Mouse (Mus musculus): Measurements from ENCODE around the gene Dock2. TPM values are rescaled to one million over a fixed set of nuclear protein-coding genes. Genes with fewer than 3 reads are reported as not detected.

Gene Dock2
- total and polyA plus RNA-seq, 3 experiments = 79.6 to 151 (median 133) TPM

DNA sequence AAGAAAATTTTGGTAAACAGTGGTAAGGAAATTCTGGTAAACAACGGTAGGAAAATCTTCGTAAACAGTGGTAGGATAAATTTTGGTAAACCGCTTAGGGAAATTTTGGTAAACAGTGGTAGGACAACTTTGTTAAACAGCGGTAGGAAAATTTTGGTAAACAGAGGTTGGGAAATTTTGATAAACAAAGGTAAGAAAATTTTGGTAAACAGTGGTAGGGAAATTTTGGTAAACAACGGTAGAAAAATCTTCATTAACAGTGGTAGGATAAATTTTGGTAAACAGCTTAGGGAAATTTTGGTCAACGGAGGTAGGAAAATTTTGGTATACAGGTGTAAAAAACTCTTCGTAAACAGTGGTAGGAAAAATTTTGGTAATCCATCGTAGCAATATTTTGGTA, 101.9 kb downstream of the Dock2 start:
- no peak for TF ChIP-seq TCF12 (IDR thresholded peaks at IDR 0.05; ENCODE audit: low read depth, low read length)
- TF ChIP-seq ZMIZ1 (IDR thresholded peaks at IDR 0.05; ENCODE audit: low read depth, low read length) = peak; percentile 34; the same call in 1 of the 2 replicates
- TF ChIP-seq POLR2AphosphoS2 (IDR thresholded peaks at IDR 0.05; ENCODE audit: low read depth, low read length) = peak; percentile 60; the same call in 1 of the 2 replicates
- H3K9ac ChIP-seq (ENCODE audit: insufficient read depth, low read depth) = no peak overlapping the region
- H3K27me3 ChIP-seq (replicated peaks) = no peaks in the 10 kb centered on the region
- H3K27ac ChIP-seq (ENCODE audit: insufficient read depth, low read depth) = no peak overlapping the region
- H3K4me2 ChIP-seq (ENCODE audit: insufficient read depth, low read depth, poor library complexity, severe bottlenecking) = no peak overlapping the region
- dilution Hi-C loops (cut with MboI; ENCODE audit: extremely low pct_ligation_motif_present, extremely low pct_unique_long_range_greater_than_20kb, low sequenced_read_pairs) = no loop called here
- H3K4me3 ChIP-seq (replicated peaks in 1 of 3; ENCODE audit: low read depth in 2 of 3, low read length in 2 of 3, poor library complexity in 1 of 3) = no peak overlapping the region
- H3K79me2 ChIP-seq (replicated peaks; ENCODE audit: control insufficient read depth, extremely low read depth, insufficient read depth, poor library complexity, severe bottlenecking) = no peaks in the 10 kb centered on the region; the same call in 1 of the 2 replicates
- in situ Hi-C loops (cut with MboI; ENCODE audit: low pct_ligation_motif_present, low pct_unique_long_range_greater_than_20kb, low sequenced_read_pairs) = no loop called here
- no peaks in the 10 kb centered on the region for H3K4me1 ChIP-seq (ENCODE audit: control insufficient read depth in 1 of 2, insufficient read depth in 2 of 2)
- peaks cover 30 to 49% of the 10 kb centered on the region in 2 experiments for H3K36me3 ChIP-seq (replicated peaks in 1 of 2; ENCODE audit: control insufficient read depth in 1 of 2, insufficient read depth in 1 of 2, low read length in 1 of 2)
- DNase-seq (ENCODE audit: extremely low read depth) = peak; percentile 67
- H3K9me3 ChIP-seq (replicated peaks; ENCODE audit: low read length) = peaks cover 3% of the 10 kb centered on the region

DNA sequence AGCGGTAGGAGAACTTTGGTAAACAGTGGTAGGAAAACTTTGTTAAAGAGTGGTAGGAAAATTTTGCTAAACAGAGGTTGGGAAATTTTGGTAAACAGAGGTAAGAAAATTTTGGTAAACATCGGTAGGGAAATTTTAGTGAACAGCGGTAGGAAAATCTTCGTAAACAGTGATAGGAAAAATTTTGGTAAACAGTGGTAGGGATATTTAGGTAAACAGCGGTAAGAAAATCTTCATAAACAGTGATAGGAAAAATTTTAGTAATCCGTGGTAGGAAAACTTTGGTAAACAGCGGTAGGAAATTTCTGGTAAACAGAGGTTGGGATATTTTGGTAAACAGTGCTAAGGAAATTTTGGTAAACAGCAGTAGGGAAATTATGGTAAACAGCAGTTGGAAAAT, 239.1 kb downstream of the Dock2 start:
- H3K4me1 ChIP-seq (ENCODE audit: control insufficient read depth in 1 of 2, insufficient read depth in 2 of 2) = no peaks in the 10 kb centered on the region
- H3K9ac ChIP-seq (ENCODE audit: insufficient read depth, low read depth) = no peak overlapping the region
- dilution Hi-C loops (cut with MboI; ENCODE audit: extremely low pct_ligation_motif_present, extremely low pct_unique_long_range_greater_than_20kb, low sequenced_read_pairs) (no loop called here), in situ Hi-C loops (cut with MboI; ENCODE audit: low pct_ligation_motif_present, low pct_unique_long_range_greater_than_20kb, low sequenced_read_pairs) (no loop called here)
- TF ChIP-seq KAT2A (IDR thresholded peaks at IDR 0.05; ENCODE audit: insufficient replicate concordance, low read length) = no peak
- TF ChIP-seq JUN (IDR thresholded peaks at IDR 0.05; ENCODE audit: insufficient read depth, low read depth, low read length) = no peak
- TF ChIP-seq ZMIZ1 (IDR thresholded peaks at IDR 0.05; ENCODE audit: low read depth, low read length) = no peak
- TF ChIP-seq POLR2AphosphoS2 (IDR thresholded peaks at IDR 0.05; ENCODE audit: low read depth, low read length) = no peak
- TF ChIP-seq UBTF (IDR thresholded peaks at IDR 0.05; ENCODE audit: low read depth, low read length) = no peak
- TF ChIP-seq CHD2 (IDR thresholded peaks at IDR 0.05; ENCODE audit: low read length) = no peak
- no peak for TF ChIP-seq IRF4 (IDR thresholded peaks at IDR 0.05; ENCODE audit: low read depth, low read length)
- no peak overlapping the region for H3K4me3 ChIP-seq (replicated peaks in 1 of 3; ENCODE audit: low read depth in 2 of 3, low read length in 2 of 3, poor library complexity in 1 of 3)
- H3K4me2 ChIP-seq (ENCODE audit: insufficient read depth, low read depth, poor library complexity, severe bottlenecking) = no peak overlapping the region
- H3K9me3 ChIP-seq (replicated peaks; ENCODE audit: low read length) = peaks cover 9% of the 10 kb centered on the region
- H3K27me3 ChIP-seq (replicated peaks) = no peaks in the 10 kb centered on the region
- H3K36me3 ChIP-seq (replicated peaks in 1 of 2; ENCODE audit: control insufficient read depth in 1 of 2, insufficient read depth in 1 of 2, low read length in 1 of 2) = peaks cover 7 to 21% of the 10 kb centered on the region in 2 experiments
- no peak overlapping the region for H3K27ac ChIP-seq (ENCODE audit: insufficient read depth, low read depth)
- DNase-seq (ENCODE audit: extremely low read depth) = peak; percentile 50
- H3K79me2 ChIP-seq (replicated peaks; ENCODE audit: control insufficient read depth, extremely low read depth, insufficient read depth, poor library complexity, severe bottlenecking) = no peaks in the 10 kb centered on the region

DNA sequence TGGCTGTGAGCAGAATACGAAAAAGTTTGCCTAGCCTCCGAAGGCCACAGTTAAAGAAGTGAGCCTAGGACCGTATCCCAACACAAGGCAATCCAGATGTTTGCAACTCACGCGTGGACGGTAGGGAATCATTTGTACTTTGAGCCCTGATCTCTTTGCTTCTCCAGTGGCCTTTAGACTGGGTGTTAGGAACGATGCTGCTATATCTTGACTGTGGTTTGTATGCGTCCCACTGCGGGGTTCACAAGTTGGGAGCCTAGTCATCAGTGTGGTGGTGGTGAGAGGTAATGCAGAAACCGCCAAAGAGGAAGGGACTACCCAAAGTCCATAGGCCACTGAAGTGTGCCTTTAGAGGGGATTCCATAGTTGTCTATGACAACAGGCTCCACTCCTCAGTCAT, 251.6 kb downstream of the Dock2 start:
- no peak overlapping the region for H3K4me2 ChIP-seq (ENCODE audit: insufficient read depth, low read depth, poor library complexity, severe bottlenecking)
- H3K9ac ChIP-seq (ENCODE audit: insufficient read depth, low read depth) = no peak overlapping the region
- no peak overlapping the region for H3K4me3 ChIP-seq (replicated peaks in 1 of 3; ENCODE audit: low read depth in 2 of 3, low read length in 2 of 3, poor library complexity in 1 of 3)
- no peak for TF ChIP-seq MAX (IDR thresholded peaks at IDR 0.05; ENCODE audit: low read length)
- no peak for TF ChIP-seq MEF2A (IDR thresholded peaks at IDR 0.05; ENCODE audit: borderline replicate concordance, low read depth, low read length)
- no peak for TF ChIP-seq MAZ (IDR thresholded peaks at IDR 0.05; ENCODE audit: low read depth, low read length)
- TF ChIP-seq IRF4 (IDR thresholded peaks at IDR 0.05; ENCODE audit: low read depth, low read length) = no peak
- no peak for TF ChIP-seq CHD2 (IDR thresholded peaks at IDR 0.05; ENCODE audit: low read length)
- no peak for TF ChIP-seq ZMIZ1 (IDR thresholded peaks at IDR 0.05; ENCODE audit: low read depth, low read length)
- no peak for TF ChIP-seq EP300 (IDR thresholded peaks at IDR 0.05; ENCODE audit: low read length)
- no peak for TF ChIP-seq CTCF (conservative IDR thresholded peaks at IDR 0.05 in 1 of 2, IDR thresholded peaks at IDR 0.05 in 1 of 2; ENCODE audit: low read depth in 2 of 2, low read length in 2 of 2)
- no peak for TF ChIP-seq ELF1 (IDR thresholded peaks at IDR 0.05; ENCODE audit: low read depth, low read length)
- TF ChIP-seq E2F4 (IDR thresholded peaks at IDR 0.05; ENCODE audit: insufficient replicate concordance, low read depth, low read length) = no peak
- no peak for TF ChIP-seq RCOR1 (conservative IDR thresholded peaks at IDR 0.05; ENCODE audit: low read depth, low read length)
- peaks cover 65 to 94% of the 10 kb centered on the region in 2 experiments for H3K36me3 ChIP-seq (replicated peaks in 1 of 2; ENCODE audit: control insufficient read depth in 1 of 2, insufficient read depth in 1 of 2, low read length in 1 of 2)
- H3K27ac ChIP-seq (ENCODE audit: insufficient read depth, low read depth) = no peak overlapping the region
- no peak for DNase-seq (ENCODE audit: extremely low read depth)
- H3K4me1 ChIP-seq (ENCODE audit: control insufficient read depth in 1 of 2, insufficient read depth in 2 of 2) = peaks cover 0 to 7% of the 10 kb centered on the region in 2 experiments; a peak in 2 of 4 replicates
- H3K9me3 ChIP-seq (replicated peaks; ENCODE audit: low read length) = no peaks in the 10 kb centered on the region
- dilution Hi-C loops (cut with MboI; ENCODE audit: extremely low pct_ligation_motif_present, extremely low pct_unique_long_range_greater_than_20kb, low sequenced_read_pairs) (no loop called here), in situ Hi-C loops (cut with MboI; ENCODE audit: low pct_ligation_motif_present, low pct_unique_long_range_greater_than_20kb, low sequenced_read_pairs) (no loop called here)
- no peaks in the 10 kb centered on the region; the same call in 1 of the 2 replicates for H3K79me2 ChIP-seq (replicated peaks; ENCODE audit: control insufficient read depth, extremely low read depth, insufficient read depth, poor library complexity, severe bottlenecking)
- no peaks in the 10 kb centered on the region for H3K27me3 ChIP-seq (replicated peaks)
